Mouse (Mus musculus) ovary, adult 2 months (tissue): Measurements from ENCODE around the gene Pml. TPM values are rescaled to one million over a fixed set of nuclear protein-coding genes. Genes with fewer than 3 reads are reported as not detected.

ENCODE experiments used
- polyA plus RNA-seq: library from polyadenylated mRNA; depleted of rRNA; stranded (reverse); fragments of >200 nt; gene quantifications from 2 replicates; pipeline ENCODE4 v1.2.3, GENCODE M21; 2012; rRNA removed

The Pml gene
- 31.3 and 34.5 TPM in 2 replicates for polyA plus RNA-seq

GRCm38 (mm10) chr9:58249592-58250192, at the start of gene Pml:
Gene Pml, minus strand, starts transcription at chr9:58249786.

GRCm38 (mm10) chr9:58253033-58253804, 3.6 kb upstream of the Pml start, which contains the start of gene Stoml1:
Gene Stoml1, plus strand, starts transcription at chr9:58253164.

GRCm38 (mm10) chr9:58203516-58204447, 45.8 kb downstream of the Pml start, which contains the start of the genes Islr and Islr2:
Gene Islr, minus strand, starts transcription at chr9:58204306.
Gene Islr2, minus strand, starts transcription at chr9:58204319.

Other genes with a start within 250 kb of the Pml start
- 1,389 and 1,449 TPM in 2 replicates for gene Cyp11a1, start 243.4 kb downstream of the Pml start, polyA plus RNA-seq
- 42.6 and 49.2 TPM in 2 replicates for gene Stra6, start 186.0 kb downstream of the Pml start, polyA plus RNA-seq
- 10.8 and 12.8 TPM in 2 replicates for gene Ccdc33, start 131.0 kb downstream of the Pml start, polyA plus RNA-seq
- 249 and 303 TPM in 2 replicates for gene Islr, start 45.5 kb downstream of the Pml start, polyA plus RNA-seq
- 1.5 and 3.1 TPM in 2 replicates for gene Islr2, start 45.5 kb downstream of the Pml start, polyA plus RNA-seq
- gene Stoml1, start 3.4 kb upstream of the Pml start, polyA plus RNA-seq = 53.4 and 55.8 TPM in 2 replicates
- gene Loxl1, start 63.4 kb upstream of the Pml start, polyA plus RNA-seq = 167 and 204 TPM in 2 replicates
- not detected in 2 replicates for gene Tbc1d21, start 120.7 kb upstream of the Pml start, polyA plus RNA-seq
- gene Insyn1, start 238.8 kb upstream of the Pml start, polyA plus RNA-seq = 10.7 and 13.8 TPM in 2 replicates